Mouse (Mus musculus): ENCODE data around the gene Fam49a.

The Fam49a gene

DNA sequence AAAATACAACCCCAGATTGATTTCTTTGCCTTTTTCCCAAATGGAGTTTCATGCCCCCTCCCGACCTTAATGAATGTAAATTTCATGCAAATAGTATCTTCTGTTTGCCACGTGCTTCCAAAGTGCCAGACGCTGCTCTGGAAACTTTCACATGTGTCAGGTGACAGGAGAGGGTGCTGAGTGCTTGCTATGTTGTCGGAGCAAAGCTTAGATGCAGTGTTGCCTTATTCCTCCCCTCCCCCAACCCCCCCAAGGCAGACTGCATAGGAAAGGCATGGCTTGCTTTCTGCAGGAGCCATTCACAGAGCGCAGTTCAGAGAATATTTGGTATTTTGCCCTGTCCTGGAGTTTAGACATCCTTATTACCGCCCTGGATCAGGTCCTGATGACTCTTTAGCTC lies 12.2 kb downstream of the Fam49a start:
- 22% methylated on average over 6 of the region's 6 CpGs for WGBS

- 70% methylated on average over 4 of the region's 4 CpGs for WGBS
Measured at GRCm38 (mm10) chr12:12275124-12275779, 13.3 kb downstream of the Fam49a start.

GRCm38 (mm10) chr12:12277741-12278463 lies 16.0 kb downstream of the Fam49a start:
- 52% methylated on average over 4 of the region's 4 CpGs for WGBS

GRCm38 (mm10) chr12:12278464-12278872 lies 16.5 kb downstream of the Fam49a start:
- 50% methylated on average over 7 of the region's 7 CpGs for WGBS

- 69% methylated on average over 10 of the region's 10 CpGs for WGBS
Measured at GRCm38 (mm10) chr12:12283702-12284288, 21.9 kb downstream of the Fam49a start.

DNA sequence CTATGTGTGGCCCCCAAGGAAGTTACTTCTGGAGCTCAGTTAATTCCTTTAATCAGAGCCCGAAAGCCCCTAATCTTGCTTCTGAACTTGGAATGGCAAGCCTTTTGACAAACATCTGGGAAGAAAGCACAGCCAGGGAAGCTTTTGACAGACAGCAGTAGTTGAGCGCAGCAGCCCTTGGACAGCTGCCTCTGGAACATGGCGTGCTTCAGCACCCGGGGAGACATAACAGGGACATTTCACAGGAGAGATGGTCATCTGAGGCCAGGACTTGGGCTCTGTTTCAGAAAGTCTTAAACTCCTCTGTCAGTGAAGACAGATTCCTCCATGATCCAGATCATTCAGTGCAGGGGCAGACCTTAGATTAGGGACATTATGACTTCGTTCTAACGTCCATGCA lies 22.6 kb downstream of the Fam49a start:
- 65% methylated on average over 6 of the region's 6 CpGs for WGBS

GRCm38 (mm10) chr12:12287131-12287786 lies 25.3 kb downstream of the Fam49a start:
- 20% methylated on average over 9 of the region's 9 CpGs for WGBS

DNA sequence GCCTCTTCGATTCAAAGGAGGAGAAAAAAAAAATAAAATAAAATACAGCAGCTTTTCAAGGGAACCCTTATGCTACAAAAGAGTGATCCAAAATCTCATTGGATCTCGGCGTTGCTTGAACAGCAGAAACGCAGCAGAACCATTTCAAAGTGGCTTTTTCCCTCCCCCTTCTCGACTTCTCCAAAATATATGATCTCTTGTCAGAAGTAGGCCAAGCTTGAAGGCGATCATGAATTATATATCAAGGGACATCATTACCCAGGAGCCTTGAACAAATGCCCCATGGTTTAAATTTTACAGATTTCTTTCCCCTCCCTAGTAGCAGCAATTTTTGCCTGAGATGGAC lies 25.8 kb downstream of the Fam49a start:
- 34% methylated on average over 6 of the region's 6 CpGs for WGBS

- WGBS, result 57% methylated on average over 1 of the region's 1 CpGs
Measured at GRCm38 (mm10) chr12:12288586-12288985, 26.6 kb downstream of the Fam49a start.

DNA sequence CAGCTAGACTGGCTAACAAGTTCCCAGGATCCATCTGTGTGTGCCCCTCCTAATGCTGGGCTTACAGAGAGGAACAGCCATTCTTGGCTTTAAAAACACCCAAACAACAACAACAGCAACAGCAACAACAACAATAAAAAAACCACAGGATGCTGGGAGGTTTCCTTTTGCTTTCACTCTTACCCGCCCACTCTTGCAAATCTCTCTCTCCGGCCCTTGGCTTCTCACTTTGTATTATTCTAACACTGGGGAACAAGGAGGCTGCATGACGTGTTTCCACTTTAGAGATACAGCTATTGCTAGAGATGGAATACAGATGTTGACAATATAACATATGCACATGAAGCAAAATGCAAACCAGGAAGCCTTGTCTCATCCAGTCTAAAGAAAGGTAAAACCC lies 27.7 kb downstream of the Fam49a start:
- 50% methylated on average over 3 of the region's 3 CpGs for WGBS

DNA sequence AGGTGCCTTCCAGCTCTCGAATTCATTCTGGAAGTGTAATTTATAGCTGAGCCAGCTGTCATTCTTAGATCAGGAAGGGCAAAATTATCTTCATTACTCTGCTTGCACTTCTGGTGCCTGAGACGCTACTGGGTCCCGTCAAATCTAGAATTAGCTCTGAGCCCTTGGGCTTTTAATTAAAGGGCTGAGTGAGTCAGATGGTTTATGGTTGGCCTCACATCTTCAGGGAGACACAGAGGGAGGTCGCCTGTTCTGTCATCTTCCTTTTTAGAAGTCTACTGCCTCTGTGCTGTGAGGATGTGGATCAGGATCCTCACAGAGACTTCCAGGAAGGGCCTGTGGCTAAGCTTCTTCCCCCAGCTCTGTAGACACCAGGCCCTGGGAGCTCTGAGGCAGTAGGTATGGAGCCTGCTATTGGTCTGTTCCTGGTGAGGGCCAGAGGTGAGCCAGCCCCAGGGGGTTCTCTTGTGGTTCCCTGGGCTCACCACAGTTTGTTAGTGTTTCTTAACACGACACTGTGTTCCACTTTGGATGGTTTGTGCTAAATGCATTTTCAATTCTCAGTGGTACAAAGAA lies 30.2 kb downstream of the Fam49a start:
- WGBS, result 28% methylated on average over 5 of the region's 5 CpGs

DNA sequence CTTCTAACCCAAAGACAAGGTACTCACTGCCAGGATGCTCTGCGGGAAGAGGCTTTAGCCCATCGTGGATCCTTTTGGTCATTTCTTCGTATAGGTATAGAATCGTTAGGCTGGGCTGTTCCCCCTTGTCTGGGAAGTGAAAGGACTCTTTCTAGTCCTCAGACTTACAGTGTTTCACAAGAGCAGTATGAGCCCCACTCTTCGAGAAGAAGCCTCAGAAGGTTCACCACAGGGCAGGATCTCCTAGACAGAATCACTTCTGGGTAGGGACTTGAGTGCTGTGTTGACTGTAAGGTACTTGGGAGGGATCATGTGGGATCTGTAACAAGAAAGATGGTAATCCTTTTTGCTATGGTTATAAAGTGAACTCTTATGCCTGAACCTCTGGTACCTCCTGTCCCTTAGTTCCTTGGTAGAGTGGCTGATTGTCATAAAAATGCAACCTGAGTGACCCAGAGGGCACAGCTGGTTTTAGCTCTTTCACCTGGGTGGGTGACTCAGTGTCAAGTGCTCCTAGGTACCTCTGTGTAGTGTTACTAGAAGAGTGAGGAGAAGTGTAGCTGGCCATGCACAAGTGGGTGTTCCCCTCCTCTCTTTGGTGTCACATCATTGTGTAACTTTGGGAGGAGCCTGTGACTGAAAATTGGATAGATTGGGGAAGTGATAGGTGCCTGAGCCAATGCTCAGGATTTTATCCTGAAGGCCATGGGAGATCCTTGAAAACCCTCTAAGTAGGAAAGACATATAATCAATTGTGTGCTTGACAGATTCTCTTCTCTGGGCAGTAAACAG lies 32.6 kb downstream of the Fam49a start:
- 90% methylated on average over 5 of the region's 5 CpGs for WGBS

- 90% methylated on average over 7 of the region's 7 CpGs for WGBS
Measured at GRCm38 (mm10) chr12:12298451-12298850, 36.5 kb downstream of the Fam49a start.

DNA sequence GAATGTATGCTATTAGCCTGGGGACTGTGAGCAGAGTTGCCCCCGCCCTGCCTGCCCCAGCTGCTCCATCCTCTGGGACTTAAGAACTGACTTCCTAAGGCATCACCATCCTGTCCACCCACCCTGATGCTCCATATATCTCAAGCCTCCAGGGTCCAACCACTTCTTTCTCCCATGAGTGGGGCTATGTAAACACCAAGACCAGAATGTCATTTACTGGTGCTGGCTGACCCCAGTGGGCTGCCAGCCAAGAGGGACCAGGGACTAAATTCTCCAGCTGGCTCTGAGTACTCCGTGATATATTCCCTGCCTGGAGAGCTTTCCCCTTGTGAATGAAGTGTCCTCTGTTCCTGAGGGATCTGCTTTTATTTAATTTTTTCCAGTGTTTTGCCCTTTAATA lies 37.4 kb downstream of the Fam49a start:
- 77% methylated on average over 2 of the region's 2 CpGs for WGBS

GRCm38 (mm10) chr12:12301149-12301548 lies 39.2 kb downstream of the Fam49a start:
- WGBS, result 84% methylated on average over 2 of the region's 2 CpGs

GRCm38 (mm10) chr12:12301815-12302214 lies 39.9 kb downstream of the Fam49a start:
- 17% methylated on average over 4 of the region's 4 CpGs for WGBS

DNA sequence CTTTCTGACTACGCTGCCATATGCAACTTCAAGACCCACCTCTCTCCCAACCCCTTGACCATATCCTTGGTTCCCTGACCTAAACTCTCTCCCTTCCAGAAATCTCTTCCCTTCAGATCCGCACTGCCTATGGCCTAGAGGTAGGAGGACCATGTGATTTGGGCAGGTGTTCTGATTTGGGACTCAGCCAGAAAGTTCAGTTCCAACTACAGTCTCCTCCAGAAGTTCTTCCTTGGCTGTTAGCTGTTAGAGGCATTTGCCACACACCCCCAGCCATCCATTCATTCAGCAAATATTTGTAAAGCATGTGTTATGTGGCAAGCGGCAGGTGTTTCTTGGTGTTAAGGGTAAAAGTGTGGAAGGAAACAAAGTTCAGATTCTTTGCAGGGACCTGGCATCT lies 44.3 kb downstream of the Fam49a start:
- WGBS, result 72% methylated on average over 3 of the region's 3 CpGs

DNA sequence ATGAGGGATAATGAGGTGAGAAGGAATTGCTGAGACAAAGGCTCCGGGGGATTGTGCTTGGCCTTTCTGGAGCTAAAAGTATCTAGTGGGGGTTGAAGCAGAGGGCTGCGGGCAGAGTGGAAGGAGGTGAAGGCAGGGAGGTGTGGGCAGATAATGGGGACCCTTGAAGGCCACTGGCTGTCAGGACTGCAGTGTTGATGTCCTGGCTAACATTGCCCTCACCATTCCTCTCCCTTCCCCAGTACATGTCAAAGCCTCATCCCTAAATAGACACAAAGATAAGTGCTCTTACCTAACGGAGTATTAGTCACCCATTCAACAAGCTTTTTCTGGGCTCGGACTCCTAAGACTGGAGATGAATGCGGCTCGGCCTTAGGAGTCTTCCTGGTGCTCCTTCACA lies 44.9 kb downstream of the Fam49a start:
- 50% methylated on average over 6 of the region's 6 CpGs for WGBS

GRCm38 (mm10) chr12:12307245-12307644 lies 45.3 kb downstream of the Fam49a start:
- 61% methylated on average over 8 of the region's 8 CpGs for WGBS

DNA sequence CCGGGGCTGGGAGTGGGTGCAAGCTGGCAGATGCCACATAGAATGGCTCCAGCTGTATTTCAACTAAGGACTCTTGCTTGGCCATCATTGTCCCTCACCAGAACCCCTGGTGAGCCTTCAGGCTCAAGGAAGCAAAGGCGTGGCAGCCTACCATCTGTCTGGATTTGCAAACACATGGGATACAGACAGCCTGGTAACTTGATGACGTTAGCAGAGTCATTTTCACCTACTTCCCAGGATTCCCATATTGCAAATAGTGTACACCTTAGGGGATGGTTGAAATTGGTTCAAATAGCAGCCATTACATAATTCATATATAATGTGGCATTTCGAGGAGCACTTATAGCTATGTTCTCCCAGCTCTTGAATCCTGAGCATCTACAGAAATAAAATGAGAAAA lies 52.0 kb downstream of the Fam49a start:
- 49% methylated on average over 4 of the region's 4 CpGs for WGBS

DNA sequence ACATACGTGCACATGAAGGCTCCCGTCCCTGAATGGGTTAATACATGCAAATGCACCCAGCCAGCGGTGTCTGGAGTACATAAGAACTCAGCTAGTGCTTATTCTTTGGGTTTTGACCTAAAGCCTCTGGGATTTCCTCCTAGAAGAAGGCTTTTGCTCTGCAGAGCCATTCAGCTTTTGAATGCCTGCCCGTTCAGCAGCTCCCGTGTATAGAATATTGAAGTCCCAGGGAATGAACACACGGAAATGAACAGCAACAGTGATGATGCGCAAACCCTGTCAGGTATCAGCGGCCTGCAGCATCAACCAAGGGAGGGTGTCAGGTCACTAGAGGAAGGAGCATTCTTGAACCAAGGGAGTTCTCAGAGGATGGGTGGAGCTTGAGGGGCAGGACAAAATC lies 52.4 kb downstream of the Fam49a start:
- 41% methylated on average over 8 of the region's 8 CpGs for WGBS

DNA sequence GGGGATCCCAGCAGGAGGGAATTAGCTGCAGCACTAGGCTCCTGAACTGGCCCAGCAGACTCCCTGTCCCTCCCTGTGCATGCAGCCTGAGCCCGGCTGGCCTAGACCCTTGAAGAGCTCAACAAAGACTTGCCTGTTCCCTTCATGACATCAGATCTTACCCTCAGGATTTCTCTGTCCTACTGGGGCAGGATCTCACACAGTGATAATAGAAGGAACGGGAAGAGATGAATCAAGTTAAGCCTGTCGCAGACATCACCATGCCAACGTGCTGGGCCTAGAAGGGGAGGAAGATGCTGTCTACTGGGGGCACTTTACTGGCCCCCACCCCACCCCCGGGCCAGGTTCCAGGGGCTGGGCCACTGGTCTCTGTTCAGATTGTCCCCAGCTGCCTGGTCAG lies 53.1 kb downstream of the Fam49a start:
- 30% methylated on average over 5 of the region's 5 CpGs for WGBS

Measured in cerebral cortex, adult 2 months (tissue).